Mouse (Mus musculus) heart, embryonic 11.5 days (tissue): Measurements from ENCODE around the gene Prkci. TPM values are rescaled to one million over a fixed set of nuclear protein-coding genes. Genes with fewer than 3 reads are reported as not detected.
A peak's percentile ranks its signal among the peaks of the same experiment; 100 is the strongest.

Experiments used
- ATAC-seq: fragments of 200-750 bp; cut with Nextera tagmentation; replicated peaks from 2 replicates; pipeline ENCODE4 v1.8.0; 2017; ENCODE audit warnings: moderate library complexity; ENCODE audit not compliant: insufficient number of reproducible peaks, low FRiP score, low TSS enrichment
- H3K27ac ChIP-seq: fragments of 300-500 bp; sonication (generic); 2 replicates; pipeline ENCODE4 v1.5.1; 2014; ENCODE audit warnings: mild to moderate bottlenecking, low read depth, low read length
- H3K27me3 ChIP-seq: fragments of 300-500 bp; sonication (generic); 2 replicates; pipeline ENCODE4 v1.6.1; 2014; ENCODE audit warnings: mild to moderate bottlenecking, low read length, mixed read lengths; ENCODE audit not compliant: control insufficient read depth, insufficient read depth
- H3K36me3 ChIP-seq: fragments of 300-500 bp; sonication (generic); 2 replicates; pipeline ENCODE4 v1.6.1; 2014; ENCODE audit warnings: mild to moderate bottlenecking, low read length, moderate library complexity, mixed read lengths; ENCODE audit not compliant: control insufficient read depth, insufficient read depth
- H3K4me1 ChIP-seq: fragments of 300-500 bp; sonication (generic); 2 replicates; pipeline ENCODE4 v1.6.1; 2014; ENCODE audit warnings: low read length; ENCODE audit not compliant: control insufficient read depth, insufficient read depth
- H3K4me2 ChIP-seq: fragments of 300-500 bp; sonication (generic); 2 replicates; pipeline ENCODE4 v1.6.1; 2014; ENCODE audit warnings: mild to moderate bottlenecking, moderate library complexity
- H3K4me3 ChIP-seq: fragments of 300-500 bp; sonication (generic); 2 replicates; pipeline ENCODE4 v1.5.1; 2014; ENCODE audit warnings: low read depth, low read length
- H3K9ac ChIP-seq: fragments of 300-500 bp; sonication (generic); 2 replicates; pipeline ENCODE4 v1.6.1; 2014; ENCODE audit warnings: mild to moderate bottlenecking, low read depth, low read length, moderate library complexity
- H3K9me3 ChIP-seq: fragments of 300-500 bp; sonication (generic); replicated peaks from 2 replicates; pipeline ENCODE4 v1.6.1; 2016; ENCODE audit warnings: low read length; ENCODE audit not compliant: control insufficient read depth
- WGBS: fragments of 180-500 bp; shearing (Covaris S2); extraction: QIAGEN DNeasy Blood & Tissue Kit; methylation state at CpG from one replicate; pipeline ENCODE4 v1.1.7; 2014; ENCODE audit not compliant: insufficient replicate concordance; 5-methylcytosine and 5-hydroxymethylcytosine counted together
- microRNA-seq: library from miRNA; unstranded; fragments of <30 nt; microRNA quantifications from one replicate; pipeline ENCODE4, GENCODE M21; 2016; ENCODE audit warnings: borderline number of aligned reads
- polyA plus RNA-seq: library from polyadenylated mRNA; unstranded; fragments of >200 nt; fragmentation: Nextera tagmentation; extraction: Ambion mirVana; gene quantifications from 2 replicates; pipeline ENCODE4 v1.2.1, GENCODE M21; 2014

Gene Prkci
- polyA plus RNA-seq, 1 experiment from 2014 or later, result 20.6 TPM

GRCm38 (mm10) chr3:31098556-31098955, 103.0 kb downstream of the Prkci start:
- no peak overlapping the region for H3K27ac ChIP-seq
- no peak for ATAC-seq
- 86% methylated on average over 1 of the region's 1 CpGs for WGBS
- no peaks in the 10 kb centered on the region for H3K9me3 ChIP-seq
- no peaks in the 10 kb centered on the region for H3K27me3 ChIP-seq
- peaks cover 5% of the 10 kb centered on the region; the same call in 1 of the 2 replicates for H3K36me3 ChIP-seq
- peaks cover 19% of the 10 kb centered on the region for H3K4me1 ChIP-seq
- H3K4me2 ChIP-seq, result peak overlapping the region; percentile 33
- H3K9ac ChIP-seq, result no peak overlapping the region
- H3K4me3 ChIP-seq, result no peak overlapping the region

GRCm38 (mm10) chr3:31100026-31100425, 104.5 kb downstream of the Prkci start:
- Histone ChIP-seq H3K4me1 (peaks cover 19% of the 10 kb centered on the region), H3K4me2 (peak overlapping the region; percentile 47), H3K36me3 (peaks cover 5% of the 10 kb centered on the region; the same call in 1 of the 2 replicates), H3K9me3 (no peaks in the 10 kb centered on the region), H3K27ac (no peak overlapping the region), H3K4me3 (no peak overlapping the region), H3K9ac (no peak overlapping the region), H3K27me3 (no peaks in the 10 kb centered on the region)
- WGBS, result 74% methylated on average over 5 of the region's 5 CpGs
- ATAC-seq, result no peak

GRCm38 (mm10) chr3:31100802-31101201, 105.3 kb downstream of the Prkci start:
- H3K4me3 ChIP-seq, result no peak overlapping the region
- H3K4me2 ChIP-seq, result no peak overlapping the region
- no peak overlapping the region for H3K27ac ChIP-seq
- H3K27me3 ChIP-seq, result no peaks in the 10 kb centered on the region
- H3K4me1 ChIP-seq, result peaks cover 19% of the 10 kb centered on the region
- no peaks in the 10 kb centered on the region for H3K9me3 ChIP-seq
- no peak overlapping the region for H3K9ac ChIP-seq
- 94% methylated on average over 3 of the region's 3 CpGs for WGBS
- peaks cover 5% of the 10 kb centered on the region; the same call in 1 of the 2 replicates for H3K36me3 ChIP-seq
- ATAC-seq, result no peak

Small RNAs within 50 kb of the gene (microRNA-seq; reads per million reads assigned to microRNA genes)
- 0.54 reads per million for gene Mir7008

Other genes starting within 250 kb of the Prkci start
- gene Samd7, start 249.5 kb upstream of the Prkci start, polyA plus RNA-seq, result not detected in 2 replicates
- 60.6 and 75.0 TPM in 2 replicates for gene Sec62, start 202.9 kb upstream of the Prkci start, polyA plus RNA-seq
- gene Gpr160, start 139.8 kb upstream of the Prkci start, polyA plus RNA-seq, result 0.62 and 1.2 TPM in 2 replicates
- gene Phc3, start 26.3 kb upstream of the Prkci start, polyA plus RNA-seq, result 5.5 and 6.7 TPM in 2 replicates
- 26.3 and 32.4 TPM in 2 replicates for gene Skil, start 99.3 kb downstream of the Prkci start, polyA plus RNA-seq
- gene Cldn11, start 154.2 kb downstream of the Prkci start, polyA plus RNA-seq, result 5.2 and 6.6 TPM in 2 replicates